Mouse (Mus musculus): ENCODE results near the gene Krtcap3.

- TF ChIP-seq CTCF (IDR thresholded peaks at IDR 0.05; ENCODE audit: insufficient read depth, low read depth, low read length) (no peak), POLR2A (IDR thresholded peaks at IDR 0.05; ENCODE audit: insufficient read depth, low read depth, low read length) (no peak)
These were observed 47.0 kb downstream of the Krtcap3 start for GRCm38 (mm10) chr5:31298486-31298885.

All from olfactory bulb, adult 2 months (tissue).